Mouse (Mus musculus) kidney, adult 8-10 months (tissue): ENCODE measurements around the gene Slc16a6.

Source experiments
- DNase-seq, 2 experiments: peaks; one replicate each; pipeline ENCODE4 v3.0.0; 2022

Slc16a6 gene

DNA sequence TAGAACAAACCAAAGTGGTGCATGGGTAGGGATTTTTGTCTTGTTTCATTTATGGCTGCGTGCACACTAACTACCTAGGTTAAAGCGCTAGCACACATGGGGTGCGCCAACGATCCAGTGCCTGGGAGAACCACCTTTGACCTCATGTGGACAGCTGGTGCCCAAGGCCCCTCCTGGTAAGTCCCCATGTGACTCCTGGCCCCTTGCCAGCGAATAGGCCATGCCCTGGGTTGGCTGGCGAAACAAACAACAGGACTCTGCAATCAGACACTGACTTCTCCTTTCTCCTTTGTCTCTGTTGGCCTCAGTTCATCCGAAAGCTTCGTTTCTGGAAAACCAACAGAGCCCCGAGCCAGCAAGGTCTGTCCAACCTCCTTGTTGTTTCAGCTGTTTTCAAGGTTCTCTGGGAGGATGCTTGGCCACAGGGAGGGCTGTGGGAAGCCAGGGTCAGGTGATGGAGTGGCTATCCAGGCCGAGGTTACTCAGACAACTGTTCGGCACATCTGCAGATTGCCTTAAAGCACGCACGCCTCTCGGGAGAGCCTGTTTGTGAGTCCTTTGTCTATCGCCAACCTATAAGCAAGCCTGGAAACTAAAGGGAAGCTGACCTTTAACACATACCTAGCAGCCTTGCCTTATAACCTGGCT, 12.1 kb upstream of the Slc16a6 start:
- peak; percentile 88 to 91 for DNase-seq

DNA sequence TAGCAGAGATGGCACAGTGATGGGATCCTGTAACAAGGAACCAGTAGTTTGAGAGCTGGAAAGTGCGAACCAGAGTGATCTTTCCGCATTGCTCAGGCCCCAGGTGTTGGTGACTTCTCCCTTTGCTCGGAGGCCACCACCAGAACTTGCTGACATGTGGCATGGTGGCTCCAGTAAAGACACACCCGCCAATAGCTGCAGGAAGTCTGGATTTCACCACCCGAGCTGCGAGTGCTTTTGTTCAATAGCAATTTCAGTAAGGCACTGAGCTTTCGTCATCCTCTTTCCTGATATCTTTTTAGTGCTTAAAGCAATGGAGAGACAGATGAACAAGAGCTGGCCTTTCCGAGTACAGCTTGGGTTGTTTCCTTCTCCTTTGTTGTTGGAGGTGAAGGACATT, 7.0 kb upstream of the Slc16a6 start:
- DNase-seq, result no peak

DNA sequence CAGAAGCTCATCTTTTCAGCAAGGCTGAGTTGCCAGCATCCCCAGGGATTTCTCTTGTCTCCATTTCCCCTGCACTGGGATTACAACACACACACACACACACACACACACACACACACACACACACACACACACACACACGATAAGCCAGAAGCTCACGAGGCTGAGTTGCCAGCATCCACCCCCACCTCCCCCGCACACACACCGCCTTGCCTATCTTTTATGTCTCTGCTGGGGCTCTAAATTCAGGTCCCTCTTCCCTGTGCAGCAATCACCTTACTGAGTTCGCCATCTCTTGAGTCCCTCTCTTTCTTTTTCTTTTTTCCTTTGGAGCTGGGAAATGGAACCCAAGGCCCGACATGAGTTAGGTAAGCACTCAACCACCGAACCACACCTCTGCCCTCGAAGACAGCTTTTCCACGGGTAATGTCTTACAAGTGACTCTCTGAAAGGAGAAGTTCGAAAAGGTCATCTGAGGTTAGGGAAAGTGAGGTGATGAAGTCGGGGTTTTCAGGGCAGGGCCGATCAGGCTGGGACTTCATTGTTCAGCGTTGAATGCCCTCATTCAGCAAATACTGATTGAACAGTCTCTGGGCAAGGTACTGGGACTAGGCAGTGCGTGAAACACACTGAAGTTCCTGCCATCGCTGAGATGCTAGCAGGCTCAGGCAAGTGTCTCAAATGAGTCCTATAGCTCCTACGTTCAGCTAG, 6.3 kb upstream of the Slc16a6 start:
- DNase-seq, result no peak

DNA sequence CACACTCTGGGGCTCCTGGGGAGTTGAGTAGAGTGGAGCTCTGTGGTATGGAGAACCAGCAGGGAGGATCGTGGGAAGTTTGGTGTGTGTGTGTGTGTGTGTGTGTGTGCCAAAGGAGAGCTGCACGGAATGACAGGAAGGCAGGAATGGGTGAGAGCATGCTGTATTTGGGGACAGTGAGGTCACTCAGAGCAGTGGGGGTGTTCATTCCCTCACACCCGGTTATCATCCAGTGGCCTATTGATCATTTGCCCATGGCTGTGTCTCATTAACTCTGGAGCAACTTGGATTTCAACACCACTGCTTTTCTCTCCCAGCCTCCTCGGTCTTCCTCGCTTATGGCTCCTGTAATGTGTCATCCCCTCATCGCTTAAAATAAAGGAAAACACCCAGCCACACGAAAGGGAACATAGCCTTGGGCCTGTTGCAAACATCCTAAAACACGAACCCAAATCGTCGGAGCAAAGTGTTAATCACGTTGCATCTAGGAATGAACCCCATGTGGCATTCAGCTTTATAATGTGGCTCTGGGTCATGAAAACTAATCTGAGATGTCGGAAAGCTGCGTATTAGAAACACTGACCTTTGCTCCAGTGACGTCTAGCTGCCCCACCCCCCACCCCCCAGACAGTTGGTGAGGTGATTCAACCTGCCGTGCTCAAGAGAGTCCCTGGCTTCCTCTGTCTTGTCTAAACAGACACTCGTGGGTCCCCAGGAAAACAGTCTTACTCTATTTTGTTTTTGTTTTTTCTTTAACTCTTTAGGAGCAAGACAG, 4.4 kb upstream of the Slc16a6 start:
- DNase-seq, result no peak

DNA sequence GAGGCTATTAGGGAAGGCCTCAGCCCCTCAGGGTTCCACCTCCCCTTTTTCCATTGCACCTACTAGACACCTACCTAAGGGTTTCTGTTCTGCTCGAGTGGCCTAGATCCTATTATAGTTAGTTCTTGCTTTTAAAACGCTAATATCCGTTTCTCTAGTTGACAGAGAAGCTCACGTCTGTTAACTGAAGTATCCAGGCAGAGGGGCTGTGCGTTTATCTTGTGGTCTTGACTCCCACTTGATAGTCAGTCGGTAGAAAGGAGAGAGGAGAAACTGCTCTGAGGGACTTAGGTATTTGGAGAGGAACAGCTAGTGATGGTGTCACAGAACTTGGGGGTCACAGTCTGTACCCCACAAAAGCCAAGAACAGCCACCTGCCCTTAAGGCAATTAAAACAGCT, 3.3 kb upstream of the Slc16a6 start:
- DNase-seq, result no peak

DNA sequence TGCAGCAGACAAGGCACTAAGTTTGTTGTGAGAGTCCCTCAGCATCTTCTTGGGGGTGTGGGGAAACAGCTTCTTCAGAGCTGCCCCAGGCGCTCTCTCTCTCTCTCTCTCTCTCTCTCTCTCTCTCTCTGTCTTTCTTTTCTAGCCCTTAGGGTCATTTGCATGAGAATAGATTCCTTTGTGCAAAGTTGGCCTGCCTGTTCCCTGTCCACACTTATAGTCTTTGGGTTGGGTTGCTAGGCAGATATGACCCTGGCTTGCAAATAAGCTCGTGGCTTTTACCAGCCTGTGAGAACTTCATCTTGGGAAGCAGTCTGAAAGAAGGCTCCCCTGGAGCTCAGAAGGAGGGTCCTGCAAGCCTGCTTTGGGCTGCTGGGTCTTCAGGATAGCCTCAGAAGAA, 2.8 kb upstream of the Slc16a6 start:
- no peak for DNase-seq

DNA sequence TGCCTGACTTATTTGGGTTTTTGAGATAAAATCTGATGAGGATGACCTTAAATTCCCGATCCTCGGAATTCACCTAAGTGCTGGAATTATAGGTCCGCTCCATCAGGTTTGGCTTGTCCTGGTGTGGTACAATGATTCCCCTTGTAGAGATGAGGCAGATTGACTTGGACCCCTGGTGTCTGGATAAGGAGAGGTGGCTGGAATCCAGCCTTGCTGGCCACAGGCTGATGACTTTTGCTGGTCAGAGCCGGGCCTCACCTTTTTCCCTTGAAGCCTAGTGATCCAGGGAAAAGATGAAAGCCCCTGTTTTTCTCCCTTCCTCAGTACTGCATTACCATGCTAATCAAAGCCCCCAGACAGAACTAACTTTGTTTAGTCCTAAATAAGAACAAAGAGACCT, 2.3 kb upstream of the Slc16a6 start:
- DNase-seq, result no peak

DNA sequence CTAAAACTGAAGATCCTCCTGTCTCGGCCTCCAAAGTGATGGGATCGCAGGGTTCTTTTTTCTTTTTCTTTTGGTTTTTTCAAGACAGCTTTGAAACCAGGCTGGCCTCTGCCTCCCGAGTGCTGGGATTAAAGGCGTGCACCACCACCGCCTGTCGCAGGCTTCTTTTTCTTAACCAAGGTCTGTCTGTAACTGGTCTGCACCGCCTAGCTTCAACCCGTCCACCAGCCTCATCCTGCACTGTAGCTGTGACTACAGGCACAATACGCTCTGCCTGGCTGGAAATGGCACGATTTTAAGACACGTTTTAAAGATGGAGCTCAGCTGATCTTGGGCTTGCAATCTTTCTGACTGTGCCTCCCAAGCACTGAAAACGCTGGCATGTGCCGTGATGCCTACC, 1.4 kb upstream of the Slc16a6 start:
- no peak for DNase-seq

DNA sequence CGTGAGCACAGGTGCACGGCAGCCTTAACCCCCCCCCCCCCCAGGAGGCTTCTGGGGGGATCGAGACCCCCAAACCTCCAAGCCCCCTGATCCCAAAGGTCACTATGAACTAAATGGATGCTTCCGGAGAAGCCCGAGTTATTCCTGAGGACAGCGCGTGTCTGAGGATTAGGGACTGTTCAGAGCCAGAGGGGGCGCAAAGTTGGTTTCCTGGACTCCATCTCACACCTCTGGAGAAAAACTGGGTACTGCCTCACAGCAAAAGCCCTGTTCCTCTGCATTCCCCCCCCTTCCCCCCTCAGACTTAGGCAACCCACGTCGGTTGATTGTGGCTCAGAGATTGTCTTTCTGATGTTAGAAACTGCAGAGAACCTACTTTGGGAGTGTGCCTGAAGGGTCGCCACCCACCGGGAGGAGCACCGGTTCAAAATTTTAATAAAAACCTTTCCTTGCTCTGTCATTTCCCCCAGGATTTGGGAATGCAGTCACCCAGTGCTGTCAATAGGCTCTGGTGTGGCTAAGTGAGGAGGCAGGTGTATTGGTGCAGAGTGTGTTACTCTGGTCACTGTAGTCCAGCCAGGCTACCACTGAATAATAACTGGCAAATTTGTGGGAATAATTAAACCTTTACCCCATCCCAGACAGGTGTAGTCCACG, 816 bp upstream of the Slc16a6 start:
- no peak for DNase-seq

DNA sequence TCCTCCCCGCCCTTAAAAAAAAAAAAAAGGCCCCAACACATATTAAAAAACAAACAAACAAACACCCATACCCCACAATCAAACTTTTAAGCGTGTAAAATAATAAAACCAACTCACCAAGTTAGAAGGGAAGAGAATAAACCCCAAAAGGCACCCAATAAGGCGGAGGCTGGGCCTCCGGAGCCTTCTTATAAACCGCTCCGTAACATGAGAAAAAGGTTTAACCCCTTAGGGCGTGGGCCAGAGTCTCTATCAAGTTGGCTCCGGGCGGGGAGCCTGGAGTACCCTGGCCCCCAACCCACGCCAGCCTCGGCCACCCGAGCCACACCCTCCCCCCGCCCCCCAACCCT, 602 bp downstream of the Slc16a6 start:
- DNase-seq, result no peak

DNA sequence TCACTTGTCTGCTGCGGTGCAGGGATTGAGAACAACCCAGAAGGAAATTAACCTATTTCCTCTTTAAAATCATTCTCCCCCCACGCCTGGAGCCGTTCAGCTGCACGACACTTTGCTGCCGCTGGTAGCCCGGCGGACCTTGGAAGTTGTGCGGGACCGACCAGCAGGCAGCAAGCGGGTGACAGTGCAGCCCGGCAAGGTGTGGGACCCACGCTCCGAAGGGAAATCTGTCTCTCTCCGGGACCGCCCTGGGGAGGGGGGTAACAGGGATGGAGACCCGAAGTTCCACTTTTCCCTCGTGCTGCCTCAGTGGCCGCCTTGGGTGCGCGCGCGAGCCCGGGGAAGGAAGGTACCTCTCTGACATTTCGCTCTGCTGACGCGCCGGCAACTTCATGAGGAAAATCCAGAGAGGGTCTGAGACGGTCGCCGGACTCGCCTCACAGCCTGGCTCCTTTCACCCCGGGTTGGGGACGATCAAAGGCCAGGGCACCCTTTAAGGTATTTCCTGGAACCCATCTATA, 1.2 kb downstream of the Slc16a6 start:
- DNase-seq, result no peak

DNA sequence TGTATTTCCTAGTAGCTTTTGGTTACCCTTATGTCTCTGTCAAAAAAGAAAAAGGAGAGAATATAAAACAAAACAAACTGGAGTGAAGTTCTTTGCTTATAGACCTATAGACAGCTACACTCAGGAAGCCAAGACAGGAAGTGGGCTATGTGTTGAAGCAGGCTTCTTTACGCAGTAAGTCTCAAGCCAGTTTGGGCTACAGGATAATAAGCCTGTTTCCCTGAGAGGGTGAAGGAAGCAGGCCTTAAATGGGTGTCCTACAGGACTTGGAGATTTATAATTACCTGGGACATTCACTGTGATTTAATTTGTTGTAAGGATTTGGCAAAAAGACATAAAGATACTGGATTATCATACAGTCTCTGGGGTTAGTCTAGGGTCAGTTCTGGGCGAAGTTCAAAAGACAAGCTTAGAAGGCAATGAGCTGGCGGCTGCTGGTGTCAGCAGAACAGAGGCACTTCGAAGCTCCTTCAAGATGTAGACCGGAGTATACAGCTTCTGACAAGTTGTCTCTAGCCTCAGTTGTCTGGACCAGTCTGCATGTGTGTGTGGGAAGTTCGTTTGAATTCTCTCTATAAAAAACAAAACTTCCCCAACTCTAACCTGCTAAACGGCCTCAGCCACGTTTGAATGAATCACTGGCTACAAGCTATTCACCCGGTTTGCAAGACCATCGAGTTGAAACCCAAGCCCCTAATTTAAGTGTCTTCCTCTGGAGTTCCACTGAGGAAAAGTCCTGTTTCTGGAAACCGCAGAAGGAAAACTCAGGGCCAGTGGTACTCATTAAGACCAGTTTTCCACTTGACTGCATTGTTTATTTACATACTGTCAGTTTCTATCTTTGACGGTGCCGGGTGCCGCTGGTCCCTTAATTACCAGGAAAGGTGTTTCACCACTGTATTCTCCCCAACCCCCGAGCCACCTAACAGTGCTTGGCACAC, 2.2 kb downstream of the Slc16a6 start:
- no peak for DNase-seq

DNA sequence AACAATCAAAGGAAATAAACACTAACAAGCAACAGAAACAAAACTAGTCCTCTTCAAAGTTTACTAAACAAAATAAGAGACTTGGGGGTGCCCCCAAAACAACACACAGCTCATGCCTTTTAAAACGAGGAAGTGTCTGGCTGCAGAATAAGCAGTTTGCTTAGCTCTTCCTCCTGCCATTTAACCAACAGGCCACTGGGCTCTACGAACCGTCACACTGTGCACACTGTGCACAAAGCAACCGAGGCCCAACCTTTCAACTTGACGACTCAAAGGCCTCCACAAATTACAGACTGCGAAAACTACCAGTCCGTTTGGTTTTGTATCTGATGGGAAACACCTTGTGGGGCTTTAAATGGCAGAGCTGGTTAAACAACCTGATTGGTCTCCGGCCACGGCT, 3.2 kb downstream of the Slc16a6 start:
- DNase-seq, result no peak

DNA sequence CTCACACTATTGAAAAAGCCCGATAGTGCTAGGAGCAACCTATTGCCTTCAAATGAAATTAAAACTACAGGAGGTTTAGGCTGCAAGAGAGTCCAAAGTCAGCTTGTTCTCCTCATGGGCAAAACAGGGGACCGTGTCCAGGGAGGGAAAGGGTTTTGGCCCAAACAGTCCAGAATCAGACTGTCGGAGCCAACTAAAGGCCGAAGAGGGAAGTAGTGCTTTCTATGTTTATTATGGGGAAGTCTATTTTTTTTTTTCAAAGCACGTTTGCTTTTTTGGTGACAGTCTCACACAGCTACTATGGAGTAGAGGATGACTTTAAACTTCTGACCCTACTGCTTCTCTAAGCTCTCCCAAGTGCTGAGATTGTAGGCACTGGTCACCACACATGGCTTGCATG, 5.3 kb downstream of the Slc16a6 start:
- no peak for DNase-seq

DNA sequence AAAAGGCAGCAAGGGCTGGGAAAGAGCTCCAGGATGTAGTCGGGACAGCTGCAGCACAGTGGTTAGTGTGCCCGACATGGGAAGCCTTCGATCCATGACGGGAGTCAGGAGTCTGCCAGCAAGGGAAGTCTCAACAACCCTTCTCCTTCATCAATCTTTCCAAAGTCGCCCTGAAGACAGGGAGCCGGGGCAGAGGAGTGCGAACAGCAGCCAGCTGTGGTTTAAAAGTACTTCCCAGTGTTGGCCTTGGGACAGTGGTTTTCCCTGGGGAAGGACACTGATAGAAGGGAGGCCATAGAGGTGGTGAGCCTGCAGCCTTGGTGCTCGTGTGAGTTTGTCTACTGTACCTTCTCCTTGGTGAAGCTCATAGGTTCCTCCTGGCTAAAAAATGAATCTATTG, 6.4 kb downstream of the Slc16a6 start:
- no peak for DNase-seq

DNA sequence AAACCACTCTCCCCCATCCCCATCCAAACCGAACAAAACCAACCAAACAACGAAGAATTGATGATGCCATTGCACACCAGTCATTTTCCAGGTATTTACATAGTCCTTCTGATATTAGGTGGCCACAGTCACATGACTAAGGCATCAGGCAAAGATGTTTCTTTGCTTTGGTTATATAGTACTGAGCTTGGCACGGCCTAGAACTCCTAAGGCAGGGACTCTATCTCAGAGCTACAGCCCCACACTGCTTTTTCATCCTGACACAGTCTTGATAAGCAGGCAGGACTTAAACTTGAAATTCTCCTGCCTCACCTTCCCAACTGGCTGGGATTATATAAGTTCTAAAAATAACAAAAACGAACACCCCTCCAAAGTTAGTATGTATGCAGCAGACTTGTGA, 8.3 kb downstream of the Slc16a6 start:
- no peak for DNase-seq

DNA sequence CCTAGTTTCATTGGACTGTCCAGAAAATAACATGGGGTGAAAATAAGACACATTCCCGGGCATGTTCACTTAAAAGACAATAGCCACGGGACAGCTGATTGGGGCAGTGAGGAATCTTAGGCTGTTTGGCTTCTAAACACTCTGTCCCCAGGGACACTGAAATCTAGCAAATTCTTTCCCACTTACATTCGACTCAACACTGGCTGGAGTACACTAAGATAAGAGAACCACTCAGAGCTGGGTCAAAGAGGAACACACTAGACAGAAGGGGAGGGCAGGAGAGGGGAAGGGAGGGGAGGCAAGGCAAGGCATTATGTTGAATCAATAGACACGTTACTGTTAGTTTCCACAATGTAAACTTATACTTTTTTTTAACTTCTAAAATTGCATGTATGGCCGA, 12.8 kb downstream of the Slc16a6 start:
- DNase-seq, result no peak

DNA sequence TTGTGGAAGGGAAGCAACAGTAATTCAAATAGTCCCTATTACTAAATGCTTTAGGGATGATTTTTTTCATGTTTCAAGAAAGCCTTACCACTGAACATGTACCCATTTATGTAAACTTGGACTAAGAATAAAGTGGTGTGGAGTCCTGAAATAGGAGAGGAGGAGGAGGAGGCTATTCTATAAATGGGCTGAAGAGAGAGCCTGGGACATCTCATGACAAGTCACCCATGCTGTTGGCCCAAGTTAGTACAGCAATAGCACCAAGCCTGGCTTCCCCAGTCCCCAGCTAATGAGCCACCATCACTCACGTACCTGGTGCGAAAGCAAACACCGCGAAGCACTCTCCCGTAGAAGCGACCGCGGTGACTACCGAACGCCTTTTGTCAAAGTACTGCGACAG, 15.2 kb downstream of the Slc16a6 start:
- no peak for DNase-seq

DNA sequence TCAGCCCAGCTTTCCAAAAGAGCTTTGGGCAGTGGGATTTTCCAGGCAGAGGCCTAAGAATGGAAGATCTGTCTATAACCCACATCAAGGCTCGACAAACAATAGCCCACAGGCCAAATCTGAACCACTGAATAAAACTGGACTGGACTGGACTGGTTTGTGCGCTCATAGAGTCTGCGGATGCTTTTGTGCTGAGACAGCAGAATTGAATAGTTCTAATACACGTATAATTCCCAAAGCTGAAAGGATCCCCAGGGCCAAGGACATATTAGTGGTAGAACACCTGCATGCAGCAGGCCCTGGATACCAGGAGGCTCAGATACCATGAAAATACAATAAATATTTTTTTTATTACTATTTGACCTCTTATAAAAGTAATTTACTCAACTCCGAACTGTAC, 17.1 kb downstream of the Slc16a6 start:
- DNase-seq, result no peak

DNA sequence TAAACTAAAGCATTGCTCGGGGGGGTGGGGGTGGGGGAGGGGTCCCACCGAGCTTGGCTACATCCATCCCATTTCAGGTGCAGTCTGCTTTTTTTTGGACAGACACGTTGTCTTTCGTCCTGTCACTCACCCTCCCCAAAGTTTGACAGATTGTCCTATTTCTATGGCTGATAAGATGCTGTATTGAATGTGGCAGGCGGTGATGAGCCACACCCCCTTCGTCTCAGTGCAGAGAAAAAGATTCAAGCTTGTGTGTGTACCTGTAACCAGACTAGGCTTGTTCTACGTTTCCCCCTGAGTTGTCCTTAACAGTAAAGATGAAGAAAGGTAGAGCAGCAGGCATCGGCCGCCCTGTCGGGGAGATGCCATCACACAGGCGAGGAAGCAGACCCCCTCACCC, 22.2 kb downstream of the Slc16a6 start:
- no peak for DNase-seq

DNA sequence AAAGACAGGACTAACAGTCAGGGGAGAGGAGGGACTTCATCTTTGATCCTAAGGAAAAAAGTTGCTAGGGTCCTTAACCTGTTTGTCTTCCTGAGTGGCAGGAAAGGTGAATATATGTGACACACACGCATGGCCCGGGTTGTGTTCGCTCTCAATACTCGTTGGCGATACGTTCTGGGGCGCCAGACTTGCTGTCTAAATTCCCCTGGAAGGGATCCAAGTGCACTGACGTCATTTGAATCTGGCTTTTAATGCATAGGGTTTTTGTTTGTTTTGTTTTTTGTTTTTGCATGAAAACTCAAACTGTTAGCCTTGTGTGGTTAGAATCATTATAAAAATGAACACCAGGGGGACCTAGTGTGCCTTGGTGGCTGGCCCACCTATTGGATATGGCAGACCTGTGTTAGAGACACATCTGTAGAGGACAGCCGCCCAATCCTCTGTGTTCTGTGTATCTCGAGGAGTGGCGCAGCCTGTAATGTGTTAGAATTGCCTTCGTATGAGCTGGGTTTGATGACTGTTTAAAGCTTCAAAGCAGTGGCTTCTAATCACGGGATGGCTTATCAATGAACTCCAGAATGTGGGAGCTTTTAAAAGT, 27.9 kb downstream of the Slc16a6 start:
- peak in 1 of 2 experiments; percentile 31 for DNase-seq

DNA sequence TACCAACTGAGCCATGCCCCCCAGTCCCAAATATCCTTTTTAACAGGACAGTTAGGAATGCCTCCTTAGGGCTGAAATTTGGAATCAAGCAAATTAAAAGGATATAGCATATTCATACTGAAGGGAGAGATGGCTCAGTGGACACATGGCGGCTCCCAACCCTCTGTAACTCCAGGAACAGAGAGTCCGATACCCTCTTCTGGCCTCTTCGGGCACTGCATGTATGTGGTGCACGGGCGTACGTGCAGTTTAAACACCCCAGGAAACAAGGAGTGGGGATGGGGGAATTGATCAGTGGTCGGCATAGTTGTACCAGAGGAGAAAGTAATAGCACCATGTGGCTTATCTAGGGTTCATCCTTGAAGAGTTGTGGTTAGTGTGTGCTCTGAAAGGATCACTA, 28.8 kb downstream of the Slc16a6 start:
- DNase-seq, result peak in 1 of 2 experiments; percentile 19
